Mouse (Mus musculus) lung, postnatal 0 days (tissue): ENCODE data around the gene Mbnl2.

Experiments used
- CTCF ChIP-seq: IDR thresholded peaks from 2 replicates; pipeline ENCODE4 v1.5.1; 2016; ENCODE audit warnings: antibody characterized with exemption, mild to moderate bottlenecking
- EP300 ChIP-seq: IDR thresholded peaks from 2 replicates; pipeline ENCODE4 v1.6.1; 2016; ENCODE audit warnings: antibody characterized with exemption, mild to moderate bottlenecking, control low read depth

DNA sequence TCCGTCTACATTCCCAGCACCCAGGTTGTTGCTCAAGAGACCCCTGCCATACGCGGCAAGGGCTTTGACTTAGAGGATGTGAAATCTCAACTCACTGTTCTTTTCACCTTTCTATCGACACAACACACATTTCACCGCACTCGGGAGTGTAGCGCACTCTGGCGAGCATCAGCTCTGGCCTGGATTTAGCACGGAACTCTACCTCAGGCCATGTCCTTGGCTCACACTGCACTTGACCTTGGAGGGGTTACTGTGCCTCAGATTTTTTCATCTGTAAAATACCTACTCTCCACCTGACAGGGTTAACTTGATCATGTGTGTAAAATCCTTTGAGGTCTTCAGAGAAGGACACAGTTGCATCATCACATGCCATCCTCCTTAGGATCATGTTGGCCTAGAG, 127.2 kb downstream of the Mbnl2 start:
- no peak for TF ChIP-seq CTCF
- no peak for TF ChIP-seq EP300
